Mouse (Mus musculus) C2C12 (cell line): Measurements from ENCODE around the gene Ugt1a5.

Experiments
- CTCF ChIP-seq: IDR thresholded peaks from one replicate; pipeline ENCODE4 v1.5.1; 2011; ENCODE audit not compliant: control insufficient read depth, insufficient read depth, insufficient read length
- MYOG ChIP-seq: IDR thresholded peaks from one replicate; pipeline ENCODE4 v1.6.1; 2011; ENCODE audit not compliant: control insufficient read depth, insufficient read length; ENCODE audit errors: extremely low read depth
- USF1 ChIP-seq: IDR thresholded peaks from one replicate; pipeline ENCODE4 v1.6.1; 2011; ENCODE audit warnings: low read depth, mild to moderate bottlenecking, control low read depth, moderate library complexity

DNA sequence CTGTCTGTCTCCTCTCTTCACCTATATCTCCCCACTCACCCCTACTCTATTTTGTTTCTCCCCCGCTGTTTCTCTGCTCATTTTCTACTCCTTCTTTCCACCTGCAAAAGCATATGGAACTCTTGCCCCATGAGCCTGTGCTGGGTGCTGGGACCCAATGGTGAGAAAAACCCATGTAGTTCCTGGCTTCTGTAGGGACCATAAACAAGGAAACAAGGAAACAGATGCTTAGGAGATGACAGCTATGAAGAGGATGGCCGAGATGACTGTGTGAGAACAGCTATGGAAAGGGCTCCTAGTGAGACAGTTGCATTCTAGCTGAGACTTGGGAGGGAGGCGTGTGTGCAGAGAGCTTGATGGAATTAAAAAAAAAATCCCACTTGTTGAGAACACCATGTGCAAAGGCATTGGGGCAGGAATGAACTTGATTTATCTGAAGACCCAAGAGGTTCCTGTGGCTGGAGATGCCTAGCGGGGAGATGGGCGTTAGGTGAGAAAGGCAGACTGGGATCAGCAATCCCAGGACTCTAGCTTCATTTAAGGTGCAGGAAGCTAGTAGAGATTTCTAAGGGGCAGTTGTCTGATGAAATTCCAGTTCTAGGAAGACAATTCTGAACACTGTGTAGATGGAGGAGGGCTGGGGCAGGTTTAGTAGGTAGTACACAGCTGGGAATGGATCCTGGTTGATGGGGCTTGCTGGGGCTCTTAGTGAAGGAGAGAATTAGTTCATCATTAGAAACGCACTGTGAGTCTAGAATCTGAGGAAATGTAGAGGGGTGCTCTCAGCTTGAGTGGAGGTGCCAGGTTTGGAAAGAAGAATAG lies 65.4 kb downstream of the Ugt1a5 start:
- no peak for TF ChIP-seq CTCF
- no peak for TF ChIP-seq USF1
- no peak for TF ChIP-seq MYOG
